Mouse (Mus musculus): ENCODE results near the gene Slc6a17. TPM values are rescaled to one million over a fixed set of nuclear protein-coding genes. Genes with fewer than 3 reads are reported as not detected.

Gene Slc6a17
- polyA plus RNA-seq, 1 experiment from 2014 or later = 4.9 TPM

- no peak overlapping the region for H3K27ac ChIP-seq (replicated peaks)
- H3K36me3 ChIP-seq (replicated peaks) = no peaks in the 10 kb centered on the region
- H3K27me3 ChIP-seq (replicated peaks; ENCODE audit: low read depth, poor library complexity, severe bottlenecking) = peaks cover 8% of the 10 kb centered on the region; the same call in 1 of the 2 replicates
- DNase-seq (ENCODE audit: low spot score) = no peak
- no peaks in the 10 kb centered on the region for H3K9me3 ChIP-seq
- no peak overlapping the region for H3K4me3 ChIP-seq
- H3K4me1 ChIP-seq = peaks cover 10% of the 10 kb centered on the region
- 78% methylated on average over 8 of the region's 8 CpGs for WGBS
Measured at GRCm38 (mm10) chr3:107543158-107544080, 25.6 kb upstream of the Slc6a17 start.

GRCm38 (mm10) chr3:107542584-107542983 is 24.8 kb upstream of the Slc6a17 start:
- DNase-seq (ENCODE audit: low spot score) = no peak
- Histone ChIP-seq H3K27me3 (replicated peaks; ENCODE audit: low read depth, poor library complexity, severe bottlenecking) (peaks cover 15% of the 10 kb centered on the region), H3K9me3 (no peaks in the 10 kb centered on the region), H3K36me3 (replicated peaks) (no peaks in the 10 kb centered on the region), H3K4me1 (peaks cover 10% of the 10 kb centered on the region), H3K27ac (replicated peaks) (no peak overlapping the region), H3K4me3 (no peak overlapping the region)
- WGBS = 74% methylated on average over 4 of the region's 4 CpGs

GRCm38 (mm10) chr3:107537504-107537889 is 19.7 kb upstream of the Slc6a17 start:
- H3K36me3 ChIP-seq (replicated peaks) = no peaks in the 10 kb centered on the region
- peaks cover 41% of the 10 kb centered on the region for H3K27me3 ChIP-seq (replicated peaks; ENCODE audit: low read depth, poor library complexity, severe bottlenecking)
- WGBS = 25% methylated on average over 8 of the region's 8 CpGs
- H3K27ac ChIP-seq (replicated peaks) = peak overlapping the region; percentile 69; the same call in 1 of the 2 replicates
- H3K4me3 ChIP-seq = peak overlapping the region; percentile 45
- H3K4me1 ChIP-seq = peaks cover 16% of the 10 kb centered on the region
- no peak for DNase-seq (ENCODE audit: low spot score)
- H3K9me3 ChIP-seq = no peaks in the 10 kb centered on the region

- peak; percentile 35 for DNase-seq (ENCODE audit: low spot score)
- H3K27ac ChIP-seq (replicated peaks) = peak overlapping the region; percentile 69
- 5% methylated on average over 17 of the region's 17 CpGs for WGBS
- H3K27me3 ChIP-seq (replicated peaks; ENCODE audit: low read depth, poor library complexity, severe bottlenecking) = peaks cover 41% of the 10 kb centered on the region
- H3K4me3 ChIP-seq = peak overlapping the region; percentile 45
- no peaks in the 10 kb centered on the region for H3K36me3 ChIP-seq (replicated peaks)
- no peaks in the 10 kb centered on the region for H3K9me3 ChIP-seq
- peaks cover 16% of the 10 kb centered on the region for H3K4me1 ChIP-seq
Measured at GRCm38 (mm10) chr3:107536810-107537503, 19.1 kb upstream of the Slc6a17 start.

GRCm38 (mm10) chr3:107534951-107535350 is 17.1 kb upstream of the Slc6a17 start:
- peaks cover 41% of the 10 kb centered on the region for H3K27me3 ChIP-seq (replicated peaks; ENCODE audit: low read depth, poor library complexity, severe bottlenecking)
- 88% methylated on average over 7 of the region's 7 CpGs for WGBS
- H3K9me3 ChIP-seq = no peaks in the 10 kb centered on the region
- no peak overlapping the region for H3K27ac ChIP-seq (replicated peaks)
- no peak overlapping the region for H3K4me3 ChIP-seq
- H3K4me1 ChIP-seq = peaks cover 16% of the 10 kb centered on the region
- H3K36me3 ChIP-seq (replicated peaks) = no peaks in the 10 kb centered on the region
- DNase-seq (ENCODE audit: low spot score) = no peak

- Histone ChIP-seq H3K27ac (replicated peaks) (no peak overlapping the region), H3K36me3 (replicated peaks) (no peaks in the 10 kb centered on the region), H3K9me3 (no peaks in the 10 kb centered on the region), H3K4me1 (peaks cover 18% of the 10 kb centered on the region), H3K4me3 (no peak overlapping the region), H3K27me3 (replicated peaks; ENCODE audit: low read depth, poor library complexity, severe bottlenecking) (peaks cover 34% of the 10 kb centered on the region)
- 83% methylated on average over 4 of the region's 4 CpGs for WGBS
- DNase-seq (ENCODE audit: low spot score) = no peak
Measured at GRCm38 (mm10) chr3:107533532-107533931, 15.7 kb upstream of the Slc6a17 start.

GRCm38 (mm10) chr3:107530581-107530980 is 12.8 kb upstream of the Slc6a17 start:
- Histone ChIP-seq H3K27me3 (replicated peaks; ENCODE audit: low read depth, poor library complexity, severe bottlenecking) (peaks cover 14% of the 10 kb centered on the region), H3K4me1 (peaks cover 16% of the 10 kb centered on the region), H3K9me3 (no peaks in the 10 kb centered on the region), H3K36me3 (replicated peaks) (no peaks in the 10 kb centered on the region), H3K4me3 (no peak overlapping the region), H3K27ac (replicated peaks) (no peak overlapping the region)
- 84% methylated on average over 5 of the region's 5 CpGs for WGBS
- no peak for DNase-seq (ENCODE audit: low spot score)

GRCm38 (mm10) chr3:107529182-107529581 is 11.4 kb upstream of the Slc6a17 start:
- 74% methylated on average over 5 of the region's 5 CpGs for WGBS
- Histone ChIP-seq H3K27ac (replicated peaks) (no peak overlapping the region), H3K9me3 (no peaks in the 10 kb centered on the region), H3K4me3 (no peak overlapping the region), H3K27me3 (replicated peaks; ENCODE audit: low read depth, poor library complexity, severe bottlenecking) (peaks cover 8% of the 10 kb centered on the region), H3K4me1 (peaks cover 16% of the 10 kb centered on the region), H3K36me3 (replicated peaks) (no peaks in the 10 kb centered on the region)
- no peak for DNase-seq (ENCODE audit: low spot score)

- no peak overlapping the region for H3K4me3 ChIP-seq
- 46% methylated on average over 9 of the region's 9 CpGs for WGBS
- peaks cover 8% of the 10 kb centered on the region for H3K27me3 ChIP-seq (replicated peaks; ENCODE audit: low read depth, poor library complexity, severe bottlenecking)
- no peaks in the 10 kb centered on the region for H3K9me3 ChIP-seq
- DNase-seq (ENCODE audit: low spot score) = no peak
- peaks cover 16% of the 10 kb centered on the region for H3K4me1 ChIP-seq
- H3K36me3 ChIP-seq (replicated peaks) = no peaks in the 10 kb centered on the region
- no peak overlapping the region; the same call in 1 of the 2 replicates for H3K27ac ChIP-seq (replicated peaks)
Measured at GRCm38 (mm10) chr3:107528401-107529118, 10.7 kb upstream of the Slc6a17 start.

GRCm38 (mm10) chr3:107524547-107524946 is 6.7 kb upstream of the Slc6a17 start:
- H3K9me3 ChIP-seq = no peaks in the 10 kb centered on the region
- H3K27me3 ChIP-seq (replicated peaks; ENCODE audit: low read depth, poor library complexity, severe bottlenecking) = peaks cover 34% of the 10 kb centered on the region
- H3K36me3 ChIP-seq (replicated peaks) = no peaks in the 10 kb centered on the region
- H3K4me3 ChIP-seq = no peak overlapping the region
- H3K27ac ChIP-seq (replicated peaks) = no peak overlapping the region
- 68% methylated on average over 6 of the region's 6 CpGs for WGBS
- peaks cover 16% of the 10 kb centered on the region for H3K4me1 ChIP-seq
- DNase-seq (ENCODE audit: low spot score) = no peak

GRCm38 (mm10) chr3:107520931-107521330 is 3.1 kb upstream of the Slc6a17 start:
- 83% methylated on average over 5 of the region's 5 CpGs for WGBS
- DNase-seq (ENCODE audit: low spot score) = no peak
- no peaks in the 10 kb centered on the region for H3K9me3 ChIP-seq
- peaks cover 62% of the 10 kb centered on the region for H3K27me3 ChIP-seq (replicated peaks; ENCODE audit: low read depth, poor library complexity, severe bottlenecking)
- no peak overlapping the region for H3K27ac ChIP-seq (replicated peaks)
- H3K36me3 ChIP-seq (replicated peaks) = no peaks in the 10 kb centered on the region
- H3K4me3 ChIP-seq = no peak overlapping the region
- peaks cover 21% of the 10 kb centered on the region for H3K4me1 ChIP-seq

Measured in embryonic facial prominence, embryonic 10.5 days (tissue).